Mouse (Mus musculus): ENCODE data around the gene Pnlip. TPM values are rescaled to one million over a fixed set of nuclear protein-coding genes. Genes with fewer than 3 reads are reported as not detected.

Pnlip gene
- polyA plus RNA-seq, 1 experiment from 2014 or later: 1.7 TPM

GRCm38 (mm10) chr19:58704556-58704955 lies 52.3 kb downstream of the Pnlip start:
- no peak overlapping the region for H3K4me3 ChIP-seq (ENCODE audit: low read depth, low read length)
- ATAC-seq (ENCODE audit: low read depth): no peak
- 85% methylated on average over 4 of the region's 4 CpGs for WGBS
- no peaks in the 10 kb centered on the region for H3K4me1 ChIP-seq (ENCODE audit: control insufficient read depth, insufficient read depth, low read length)
- H3K9ac ChIP-seq (replicated peaks; ENCODE audit: low read depth, low read length): no peak overlapping the region
- H3K36me3 ChIP-seq (ENCODE audit: control insufficient read depth, insufficient read depth, low read length): no peaks in the 10 kb centered on the region
- H3K4me2 ChIP-seq (ENCODE audit: low read depth, low read length): no peak overlapping the region
- H3K27me3 ChIP-seq (ENCODE audit: control insufficient read depth, insufficient read depth, low read length): no peaks in the 10 kb centered on the region
- no peak overlapping the region for H3K27ac ChIP-seq (ENCODE audit: low read depth, low read length)
- no peaks in the 10 kb centered on the region for H3K9me3 ChIP-seq (ENCODE audit: control insufficient read depth, low read length)

GRCm38 (mm10) chr19:58708611-58709010 lies 56.3 kb downstream of the Pnlip start:
- Histone ChIP-seq H3K36me3 (ENCODE audit: control insufficient read depth, insufficient read depth, low read length) (no peaks in the 10 kb centered on the region), H3K4me3 (ENCODE audit: low read depth, low read length) (no peak overlapping the region), H3K4me1 (ENCODE audit: control insufficient read depth, insufficient read depth, low read length) (no peaks in the 10 kb centered on the region), H3K4me2 (ENCODE audit: low read depth, low read length) (no peak overlapping the region), H3K9ac (replicated peaks; ENCODE audit: low read depth, low read length) (no peak overlapping the region), H3K9me3 (ENCODE audit: control insufficient read depth, low read length) (no peaks in the 10 kb centered on the region), H3K27ac (ENCODE audit: low read depth, low read length) (no peak overlapping the region), H3K27me3 (ENCODE audit: control insufficient read depth, insufficient read depth, low read length) (no peaks in the 10 kb centered on the region)
- no peak for ATAC-seq (ENCODE audit: low read depth)
- WGBS: 70% methylated on average over 3 of the region's 3 CpGs

- ATAC-seq (ENCODE audit: low read depth): no peak
- no peak overlapping the region for H3K9ac ChIP-seq (replicated peaks; ENCODE audit: low read depth, low read length)
- no peak overlapping the region for H3K4me3 ChIP-seq (ENCODE audit: low read depth, low read length)
- H3K36me3 ChIP-seq (ENCODE audit: control insufficient read depth, insufficient read depth, low read length): no peaks in the 10 kb centered on the region
- no peaks in the 10 kb centered on the region; the same call in 1 of the 2 replicates for H3K9me3 ChIP-seq (ENCODE audit: control insufficient read depth, low read length)
- H3K4me1 ChIP-seq (ENCODE audit: control insufficient read depth, insufficient read depth, low read length): no peaks in the 10 kb centered on the region
- WGBS: 49% methylated on average over 4 of the region's 4 CpGs
- no peak overlapping the region for H3K4me2 ChIP-seq (ENCODE audit: low read depth, low read length)
- H3K27ac ChIP-seq (ENCODE audit: low read depth, low read length): no peak overlapping the region
- no peaks in the 10 kb centered on the region for H3K27me3 ChIP-seq (ENCODE audit: control insufficient read depth, insufficient read depth, low read length)
Observed at GRCm38 (mm10) chr19:58717925-58718324, 65.6 kb downstream of the Pnlip start.

GRCm38 (mm10) chr19:58720439-58720838 lies 68.1 kb downstream of the Pnlip start:
- ATAC-seq (ENCODE audit: low read depth): no peak
- Histone ChIP-seq H3K4me3 (ENCODE audit: low read depth, low read length) (no peak overlapping the region), H3K27me3 (ENCODE audit: control insufficient read depth, insufficient read depth, low read length) (no peaks in the 10 kb centered on the region), H3K27ac (ENCODE audit: low read depth, low read length) (no peak overlapping the region), H3K4me1 (ENCODE audit: control insufficient read depth, insufficient read depth, low read length) (no peaks in the 10 kb centered on the region), H3K4me2 (ENCODE audit: low read depth, low read length) (no peak overlapping the region), H3K9me3 (ENCODE audit: control insufficient read depth, low read length) (no peaks in the 10 kb centered on the region; the same call in 1 of the 2 replicates), H3K9ac (replicated peaks; ENCODE audit: low read depth, low read length) (no peak overlapping the region), H3K36me3 (ENCODE audit: control insufficient read depth, insufficient read depth, low read length) (no peaks in the 10 kb centered on the region)

- Histone ChIP-seq H3K27me3 (ENCODE audit: control insufficient read depth, insufficient read depth, low read length) (no peaks in the 10 kb centered on the region), H3K36me3 (ENCODE audit: control insufficient read depth, insufficient read depth, low read length) (no peaks in the 10 kb centered on the region), H3K4me2 (ENCODE audit: low read depth, low read length) (no peak overlapping the region), H3K9ac (replicated peaks; ENCODE audit: low read depth, low read length) (no peak overlapping the region), H3K27ac (ENCODE audit: low read depth, low read length) (no peak overlapping the region), H3K9me3 (ENCODE audit: control insufficient read depth, low read length) (no peaks in the 10 kb centered on the region; the same call in 1 of the 2 replicates), H3K4me3 (ENCODE audit: low read depth, low read length) (no peak overlapping the region), H3K4me1 (ENCODE audit: control insufficient read depth, insufficient read depth, low read length) (no peaks in the 10 kb centered on the region)
- WGBS: 89% methylated on average over 5 of the region's 5 CpGs
- ATAC-seq (ENCODE audit: low read depth): no peak
Observed at GRCm38 (mm10) chr19:58726551-58726950, 74.3 kb downstream of the Pnlip start.

- Histone ChIP-seq H3K27ac (ENCODE audit: low read depth, low read length) (no peak overlapping the region), H3K27me3 (ENCODE audit: control insufficient read depth, insufficient read depth, low read length) (no peaks in the 10 kb centered on the region), H3K4me3 (ENCODE audit: low read depth, low read length) (no peak overlapping the region), H3K36me3 (ENCODE audit: control insufficient read depth, insufficient read depth, low read length) (no peaks in the 10 kb centered on the region), H3K9ac (replicated peaks; ENCODE audit: low read depth, low read length) (no peak overlapping the region), H3K4me1 (ENCODE audit: control insufficient read depth, insufficient read depth, low read length) (no peaks in the 10 kb centered on the region), H3K4me2 (ENCODE audit: low read depth, low read length) (no peak overlapping the region), H3K9me3 (ENCODE audit: control insufficient read depth, low read length) (no peaks in the 10 kb centered on the region)
- WGBS: 78% methylated on average over 5 of the region's 5 CpGs
- ATAC-seq (ENCODE audit: low read depth): no peak
Observed at GRCm38 (mm10) chr19:58727756-58728155, 75.5 kb downstream of the Pnlip start.

- Histone ChIP-seq H3K9ac (replicated peaks; ENCODE audit: low read depth, low read length) (no peak within 1 kb of the TSS), H3K27me3 (ENCODE audit: control insufficient read depth, insufficient read depth, low read length) (no peaks in the 10 kb centered on the region), H3K4me3 (ENCODE audit: low read depth, low read length) (no peak within 1 kb of the TSS), H3K4me2 (ENCODE audit: low read depth, low read length) (no peak within 1 kb of the TSS), H3K27ac (ENCODE audit: low read depth, low read length) (no peak within 1 kb of the TSS), H3K4me1 (ENCODE audit: control insufficient read depth, insufficient read depth, low read length) (no peaks in the 10 kb centered on the region), H3K9me3 (ENCODE audit: control insufficient read depth, low read length) (no peaks in the 10 kb centered on the region), H3K36me3 (ENCODE audit: control insufficient read depth, insufficient read depth, low read length) (no peaks in the 10 kb centered on the region)
- 59% methylated on average over 5 of the region's 5 CpGs for WGBS
- no peak for ATAC-seq (ENCODE audit: low read depth)
Observed at GRCm38 (mm10) chr19:58728445-58729031, 76.2 kb downstream of the Pnlip start, which contains the start of gene Pnliprp1. Pnliprp1 (plus strand) TSS chr19:58728887.

Other genes starting within 250 kb of the Pnlip start
- gene Gfra1, start 196.6 kb upstream of the Pnlip start, polyA plus RNA-seq (2014; fragmentation: Nextera tagmentation; extraction: Ambion mirVana): 67.8 and 67.9 TPM in 2 replicates
- gene Ccdc172, start 140.5 kb upstream of the Pnlip start, polyA plus RNA-seq (2014; fragmentation: Nextera tagmentation; extraction: Ambion mirVana): not detected in 2 replicates
- gene Pnliprp1, start 76.4 kb downstream of the Pnlip start, polyA plus RNA-seq (2014; fragmentation: Nextera tagmentation; extraction: Ambion mirVana): 0.49 TPM in 1 of 2 replicates, not detected in the other
- gene Pnliprp2, start 107.2 kb downstream of the Pnlip start, polyA plus RNA-seq (2014; fragmentation: Nextera tagmentation; extraction: Ambion mirVana): not detected in 2 replicates
- not detected in 2 replicates for gene 1700019N19Rik, start 142.0 kb downstream of the Pnlip start, polyA plus RNA-seq (2014; fragmentation: Nextera tagmentation; extraction: Ambion mirVana)